Mouse (Mus musculus): Measurements from ENCODE around the gene Glud1. TPM values are rescaled to one million over a fixed set of nuclear protein-coding genes. Genes with fewer than 3 reads are reported as not detected.

Gene Glud1
- polyA plus RNA-seq, 1 experiment from 2014 or later = 73.6 TPM

- no peaks in the 10 kb centered on the region for H3K27me3 ChIP-seq (replicated peaks; ENCODE audit: control insufficient read depth, insufficient read depth, low read length)
- H3K4me3 ChIP-seq (ENCODE audit: low read length) = peak overlapping the region; percentile 7; the same call in 1 of the 2 replicates
- peaks cover 14% of the 10 kb centered on the region for H3K4me1 ChIP-seq (ENCODE audit: control insufficient read depth, insufficient read depth, low read length)
- H3K27ac ChIP-seq (ENCODE audit: low read length) = no peak overlapping the region
- WGBS = 91% methylated on average over 5 of the region's 5 CpGs
- no peak overlapping the region for H3K9ac ChIP-seq (ENCODE audit: low read depth, low read length)
- ATAC-seq = no peak
- H3K9me3 ChIP-seq (ENCODE audit: control insufficient read depth, low read length) = no peaks in the 10 kb centered on the region
- H3K36me3 ChIP-seq (ENCODE audit: control insufficient read depth, insufficient read depth, low read length) = no peaks in the 10 kb centered on the region
- H3K4me2 ChIP-seq (ENCODE audit: low read depth, low read length) = no peak overlapping the region
These were observed 65.4 kb downstream of the Glud1 start for GRCm38 (mm10) chr14:34375941-34376340.

- no peaks in the 10 kb centered on the region for H3K36me3 ChIP-seq (ENCODE audit: control insufficient read depth, insufficient read depth, low read length)
- ATAC-seq = no peak
- H3K27me3 ChIP-seq (replicated peaks; ENCODE audit: control insufficient read depth, insufficient read depth, low read length) = no peaks in the 10 kb centered on the region
- H3K4me2 ChIP-seq (ENCODE audit: low read depth, low read length) = 0 out of 2 replicates have a peak overlapping the region, but pooled peaks have one; percentile 13
- no peak overlapping the region for H3K9ac ChIP-seq (ENCODE audit: low read depth, low read length)
- no peak overlapping the region for H3K27ac ChIP-seq (ENCODE audit: low read length)
- WGBS = 76% methylated on average over 4 of the region's 4 CpGs
- no peaks in the 10 kb centered on the region for H3K9me3 ChIP-seq (ENCODE audit: control insufficient read depth, low read length)
- 0 out of 2 replicates have a peak overlapping the region, but pooled peaks have one; percentile 3 for H3K4me3 ChIP-seq (ENCODE audit: low read length)
- peaks cover 14% of the 10 kb centered on the region for H3K4me1 ChIP-seq (ENCODE audit: control insufficient read depth, insufficient read depth, low read length)
These were observed 66.6 kb downstream of the Glud1 start for GRCm38 (mm10) chr14:34377121-34377520.

GRCm38 (mm10) chr14:34378560-34379331 is 68.2 kb downstream of the Glud1 start:
- Histone ChIP-seq H3K27me3 (replicated peaks; ENCODE audit: control insufficient read depth, insufficient read depth, low read length) (no peaks in the 10 kb centered on the region), H3K4me1 (ENCODE audit: control insufficient read depth, insufficient read depth, low read length) (peaks cover 14% of the 10 kb centered on the region), H3K27ac (ENCODE audit: low read length) (peak overlapping the region; percentile 49), H3K9me3 (ENCODE audit: control insufficient read depth, low read length) (no peaks in the 10 kb centered on the region), H3K9ac (ENCODE audit: low read depth, low read length) (no peak overlapping the region), H3K4me3 (ENCODE audit: low read length) (no peak overlapping the region), H3K4me2 (ENCODE audit: low read depth, low read length) (no peak overlapping the region), H3K36me3 (ENCODE audit: control insufficient read depth, insufficient read depth, low read length) (no peaks in the 10 kb centered on the region)
- ATAC-seq = peak; percentile 58
- 34% methylated on average over 11 of the region's 11 CpGs for WGBS

GRCm38 (mm10) chr14:34382921-34383704 is 72.6 kb downstream of the Glud1 start:
- no peak overlapping the region for H3K4me3 ChIP-seq (ENCODE audit: low read length)
- 92% methylated on average over 9 of the region's 9 CpGs for WGBS
- H3K4me2 ChIP-seq (ENCODE audit: low read depth, low read length) = no peak overlapping the region
- no peaks in the 10 kb centered on the region for H3K36me3 ChIP-seq (ENCODE audit: control insufficient read depth, insufficient read depth, low read length)
- no peaks in the 10 kb centered on the region for H3K27me3 ChIP-seq (replicated peaks; ENCODE audit: control insufficient read depth, insufficient read depth, low read length)
- no peak for ATAC-seq
- H3K4me1 ChIP-seq (ENCODE audit: control insufficient read depth, insufficient read depth, low read length) = peaks cover 8% of the 10 kb centered on the region; the same call in 1 of the 2 replicates
- no peaks in the 10 kb centered on the region for H3K9me3 ChIP-seq (ENCODE audit: control insufficient read depth, low read length)
- H3K9ac ChIP-seq (ENCODE audit: low read depth, low read length) = no peak overlapping the region
- no peak overlapping the region for H3K27ac ChIP-seq (ENCODE audit: low read length)

- Histone ChIP-seq H3K4me3 (ENCODE audit: low read length) (no peak overlapping the region), H3K9me3 (ENCODE audit: control insufficient read depth, low read length) (no peaks in the 10 kb centered on the region), H3K27me3 (replicated peaks; ENCODE audit: control insufficient read depth, insufficient read depth, low read length) (no peaks in the 10 kb centered on the region), H3K9ac (ENCODE audit: low read depth, low read length) (no peak overlapping the region), H3K27ac (ENCODE audit: low read length) (no peak overlapping the region), H3K36me3 (ENCODE audit: control insufficient read depth, insufficient read depth, low read length) (no peaks in the 10 kb centered on the region), H3K4me1 (ENCODE audit: control insufficient read depth, insufficient read depth, low read length) (no peaks in the 10 kb centered on the region), H3K4me2 (ENCODE audit: low read depth, low read length) (no peak overlapping the region)
- ATAC-seq = no peak
- 73% methylated on average over 4 of the region's 4 CpGs for WGBS
These were observed 82.8 kb downstream of the Glud1 start for GRCm38 (mm10) chr14:34393295-34393694.

Other genes starting within 250 kb of the Glud1 start
- gene Anxa8, start 224.7 kb upstream of the Glud1 start, polyA plus RNA-seq (2015; fragmentation: Nextera tagmentation; extraction: Ambion mirVana) = 5.7 and 6.7 TPM in 2 replicates
- 0.24 and 0.98 TPM in 2 replicates for gene A630023A22Rik, start 208.0 kb upstream of the Glud1 start, polyA plus RNA-seq (2015; fragmentation: Nextera tagmentation; extraction: Ambion mirVana)
- 0.42 and 0.48 TPM in 2 replicates for gene Npy4r, start 158.2 kb upstream of the Glud1 start, polyA plus RNA-seq (2015; fragmentation: Nextera tagmentation; extraction: Ambion mirVana)
- 0.26 and 0.27 TPM in 2 replicates for gene Gprin2, start 109.1 kb upstream of the Glud1 start, polyA plus RNA-seq (2015; fragmentation: Nextera tagmentation; extraction: Ambion mirVana)
- 0.86 and 1.2 TPM in 2 replicates for gene Syt15, start 91.1 kb upstream of the Glud1 start, polyA plus RNA-seq (2015; fragmentation: Nextera tagmentation; extraction: Ambion mirVana)
- 5.8 and 7.1 TPM in 2 replicates for gene Shld2, start 234 bp upstream of the Glud1 start, polyA plus RNA-seq (2015; fragmentation: Nextera tagmentation; extraction: Ambion mirVana)
- not detected in 2 replicates for gene Fam25c, start 44.7 kb downstream of the Glud1 start, polyA plus RNA-seq (2015; fragmentation: Nextera tagmentation; extraction: Ambion mirVana)
- gene Sncg, start 64.1 kb downstream of the Glud1 start, polyA plus RNA-seq (2015; fragmentation: Nextera tagmentation; extraction: Ambion mirVana) = 35.5 and 37.9 TPM in 2 replicates
- gene Mmrn2, start 64.7 kb downstream of the Glud1 start, polyA plus RNA-seq (2015; fragmentation: Nextera tagmentation; extraction: Ambion mirVana) = 7.1 and 7.2 TPM in 2 replicates
- 11.0 and 15.6 TPM in 2 replicates for gene Bmpr1a, start 192.6 kb downstream of the Glud1 start, polyA plus RNA-seq (2015; fragmentation: Nextera tagmentation; extraction: Ambion mirVana)
- not detected in 2 replicates for gene 9230112D13Rik, start 212.1 kb downstream of the Glud1 start, polyA plus RNA-seq (2015; fragmentation: Nextera tagmentation; extraction: Ambion mirVana)

Data from intestine, embryonic 16.5 days (tissue).